In genomic region chr7:63868356-63868918, GRCm38 (mm10) we compare ENCODE assay signal across 38 mouse cellular contexts. TPM values are rescaled to one million over a fixed set of nuclear protein-coding genes. Genes with fewer than 3 reads are reported as not detected.
"Had no signal": no experiment of that assay in that cellular context is flagged by ENCODE, and none has a peak within 500 bp of the region (broad histone marks: within the 10 kb centered on the region; RNA-seq: fewer than 3 reads in every experiment).

No protein-coding gene starts in this region.

- H3K27ac ChIP-seq: hindbrain, embryonic 13.5 days; hindbrain, embryonic 15.5 days; hindbrain, postnatal 0 days; kidney, embryonic 15.5 days; kidney, postnatal 0 days; limb, embryonic 13.5 days; limb, embryonic 15.5 days; liver, embryonic 12.5 days had no signal

- H3K4me2 ChIP-seq: heart, embryonic 11.5 days; hindbrain, embryonic 13.5 days; hindbrain, embryonic 15.5 days; kidney, embryonic 15.5 days; limb, embryonic 13.5 days; limb, embryonic 15.5 days; liver, embryonic 12.5 days had no signal

- DNase-seq: gastrocnemius, postnatal 14 days; gastrocnemius, postnatal 36 days; heart, adult 18-20 months; heart, postnatal 10 days; heart, postnatal 36 days; kidney, adult 11 months; kidney, adult 2 months; kidney, adult 9 months; kidney, postnatal 14 days; kidney, postnatal 36 days; layer of hippocampus, adult 9-11 months; layer of hippocampus, postnatal 36 days; left cerebral cortex, postnatal 4 days had no signal

- H3K4me3 ChIP-seq: hindbrain, embryonic 13.5 days; hindbrain, embryonic 15.5 days; kidney, embryonic 15.5 days; limb, embryonic 13.5 days; limb, embryonic 15.5 days; liver, embryonic 12.5 days had no signal

- H3K9ac ChIP-seq: hindbrain, embryonic 13.5 days; hindbrain, embryonic 15.5 days; kidney, embryonic 15.5 days; limb, embryonic 13.5 days; limb, embryonic 15.5 days; liver, embryonic 12.5 days had no signal

- ATAC-seq: hindbrain, postnatal 0 days; intestine, embryonic 16.5 days; liver, embryonic 12.5 days had no signal

- H3K9me3 ChIP-seq: hindbrain, embryonic 13.5 days; hindbrain, embryonic 15.5 days; kidney, embryonic 15.5 days; limb, embryonic 13.5 days; limb, embryonic 15.5 days; liver, embryonic 12.5 days had no signal

- H3K36me3 ChIP-seq: hindbrain, embryonic 13.5 days; hindbrain, embryonic 15.5 days; kidney, embryonic 15.5 days; limb, embryonic 13.5 days; limb, embryonic 15.5 days; liver, embryonic 12.5 days had no signal

- H3K4me1 ChIP-seq: hindbrain, embryonic 13.5 days; hindbrain, embryonic 15.5 days; kidney, embryonic 15.5 days; limb, embryonic 13.5 days; limb, embryonic 15.5 days had no signal

- H3K27me3 ChIP-seq: hindbrain, embryonic 13.5 days; hindbrain, embryonic 15.5 days; kidney, embryonic 15.5 days; limb, embryonic 13.5 days; limb, embryonic 15.5 days had no signal

RNA-seq across cellular contexts. Expression of gene E030018B13Rik, which starts 48.2 kb away (rescaled TPM):
- total RNA-seq: gastrocnemius, adult 18-20 months; gastrocnemius, adult 8-10 months; gastrocnemius, postnatal 14 days; gastrocnemius, postnatal 36 days; heart, adult 18-20 months; heart, adult 8-10 months; heart, postnatal 10 days; heart, postnatal 36 days; hematopoietic stem cell, adult 5-6 weeks; hindbrain, postnatal 0 days; layer of hippocampus, adult 18-20 months; layer of hippocampus, adult 8-10 months; layer of hippocampus, postnatal 14 days; layer of hippocampus, postnatal 36 days; left cerebral cortex, adult 18-20 months; left cerebral cortex, adult 8-10 months; left cerebral cortex, postnatal 10 days; left cerebral cortex, postnatal 25 days; left cerebral cortex, postnatal 4 days had no signal
- polyA plus RNA-seq: heart, embryonic 11.5 days; heart, embryonic 14.5 days; hindbrain, embryonic 13.5 days; hindbrain, embryonic 15.5 days; hindbrain, postnatal 0 days; intestine, embryonic 16.5 days; kidney, adult 2 months; kidney, embryonic 15.5 days; kidney, postnatal 0 days; large intestine, adult 2 months; limb, embryonic 11.5 days; limb, embryonic 15.5 days; liver, adult 2 months; liver, embryonic 12.5 days had no signal
